Mouse (Mus musculus): ENCODE measurements at regions not wholly inside any gene's neighbourhood (a gene's known extent, or its start where the extent isn't known, plus 50 kb on each side); places are given as distances from the start of the nearest gene placed in this dataset.

DNA sequence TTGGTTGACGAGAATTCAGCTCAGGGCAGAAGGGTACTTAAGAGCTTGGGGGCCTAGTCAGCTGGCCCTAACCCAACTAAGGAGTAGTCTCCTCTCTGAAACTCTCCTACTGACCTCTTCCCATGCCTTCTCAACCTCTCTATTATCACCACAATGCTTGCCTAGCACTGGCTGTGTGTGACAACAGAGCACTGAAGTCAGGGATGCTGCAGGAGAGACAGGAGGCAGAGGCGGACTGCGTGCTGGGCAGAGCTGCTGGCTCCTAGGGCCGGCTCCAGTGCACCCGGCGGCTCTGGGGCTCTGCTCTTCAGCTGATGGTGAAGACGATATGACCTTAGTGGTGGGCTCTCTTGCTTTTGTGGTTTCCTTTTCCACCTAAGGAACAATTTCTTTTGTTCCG, 72.6 kb downstream of the Zfp36l2 start:
- H3K9ac ChIP-seq: no peak overlapping the region
- ATAC-seq (ENCODE audit: borderline replicate concordance, extremely low read depth, low FRiP score, low TSS enrichment): no peak
- peaks cover 47% of the 10 kb centered on the region for H3K4me1 ChIP-seq

DNA sequence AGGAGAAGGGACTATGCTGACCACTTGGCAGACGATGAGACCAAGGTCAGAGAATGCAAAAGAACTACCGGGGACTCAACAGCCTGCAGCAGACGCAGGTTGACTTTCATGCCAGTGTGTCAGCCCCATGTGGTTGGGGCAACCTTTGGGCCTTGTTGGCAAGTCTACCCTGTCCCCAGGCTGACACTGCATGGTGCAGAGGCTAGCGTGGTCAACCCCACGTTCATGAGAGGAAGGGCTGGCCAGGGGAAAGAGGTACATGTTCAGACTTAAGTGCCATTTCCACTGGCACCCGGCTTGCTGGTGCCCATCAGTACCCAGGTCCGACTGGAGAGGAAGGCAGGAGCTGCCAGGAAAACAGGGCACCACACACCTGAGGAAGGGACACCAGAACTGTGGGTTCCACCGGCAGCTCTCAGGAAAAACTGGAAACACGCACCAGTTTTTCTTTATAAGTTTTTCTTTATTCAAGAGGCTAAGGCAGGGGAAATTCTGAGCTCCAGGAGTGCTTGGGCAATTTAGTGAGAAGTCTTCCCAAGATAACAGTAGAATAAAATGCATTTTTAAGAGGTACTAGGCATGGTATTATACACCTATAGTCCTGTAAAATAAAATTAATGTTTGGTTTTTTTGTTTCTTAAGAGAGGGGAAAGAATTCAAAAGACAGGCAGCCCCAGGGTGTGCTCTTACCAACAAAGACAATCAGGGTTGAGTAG, 73.3 kb downstream of the Zfp36l2 start:
- 0 out of 2 replicates have a peak overlapping the region, but pooled peaks have one; percentile 16 for H3K27ac ChIP-seq
- WGBS: 59% methylated on average over 9 of the region's 9 CpGs
- no peak overlapping the region for H3K4me3 ChIP-seq
- ATAC-seq (ENCODE audit: borderline replicate concordance, extremely low read depth, low FRiP score, low TSS enrichment): no peak
- no peak overlapping the region for H3K4me2 ChIP-seq
- no peak overlapping the region for H3K9ac ChIP-seq
- H3K9me3 ChIP-seq: no peaks in the 10 kb centered on the region
- H3K4me1 ChIP-seq: peaks cover 47% of the 10 kb centered on the region
- H3K27me3 ChIP-seq: no peaks in the 10 kb centered on the region
- H3K36me3 ChIP-seq: no peaks in the 10 kb centered on the region

More for the DNA sequence above, 72.6 kb downstream of the Zfp36l2 start:
- Histone ChIP-seq H3K27ac (no peak overlapping the region), H3K4me3 (no peak overlapping the region), H3K27me3 (no peaks in the 10 kb centered on the region), H3K4me2 (no peak overlapping the region), H3K36me3 (no peaks in the 10 kb centered on the region), H3K9me3 (no peaks in the 10 kb centered on the region)
- 78% methylated on average over 8 of the region's 8 CpGs for WGBS

- no peaks in the 10 kb centered on the region for H3K9me3 ChIP-seq
- no peak overlapping the region for H3K9ac ChIP-seq
- no peaks in the 10 kb centered on the region for H3K27me3 ChIP-seq
- H3K4me2 ChIP-seq: no peak overlapping the region
- WGBS: 21% methylated on average over 8 of the region's 8 CpGs
- no peak overlapping the region for H3K4me3 ChIP-seq
- peak; percentile 66 for ATAC-seq (ENCODE audit: borderline replicate concordance, extremely low read depth, low FRiP score, low TSS enrichment)
- 0 out of 2 replicates have a peak overlapping the region, but pooled peaks have one; percentile 16 for H3K27ac ChIP-seq
- no peaks in the 10 kb centered on the region for H3K36me3 ChIP-seq
- peaks cover 47% of the 10 kb centered on the region for H3K4me1 ChIP-seq
Measured at GRCm38 (mm10) chr17:84113608-84114278, 74.0 kb downstream of the Zfp36l2 start.

GRCm38 (mm10) chr17:84112411-84113031, 75.2 kb downstream of the Zfp36l2 start:
- 36% methylated on average over 6 of the region's 6 CpGs for WGBS
- Histone ChIP-seq H3K4me3 (no peak overlapping the region), H3K4me1 (peaks cover 43% of the 10 kb centered on the region), H3K27me3 (no peaks in the 10 kb centered on the region), H3K4me2 (no peak overlapping the region), H3K36me3 (no peaks in the 10 kb centered on the region), H3K27ac (peak overlapping the region; percentile 69), H3K9ac (no peak overlapping the region), H3K9me3 (no peaks in the 10 kb centered on the region)
- ATAC-seq (ENCODE audit: borderline replicate concordance, extremely low read depth, low FRiP score, low TSS enrichment): peak; percentile 50; the same call in 1 of the 2 replicates

DNA sequence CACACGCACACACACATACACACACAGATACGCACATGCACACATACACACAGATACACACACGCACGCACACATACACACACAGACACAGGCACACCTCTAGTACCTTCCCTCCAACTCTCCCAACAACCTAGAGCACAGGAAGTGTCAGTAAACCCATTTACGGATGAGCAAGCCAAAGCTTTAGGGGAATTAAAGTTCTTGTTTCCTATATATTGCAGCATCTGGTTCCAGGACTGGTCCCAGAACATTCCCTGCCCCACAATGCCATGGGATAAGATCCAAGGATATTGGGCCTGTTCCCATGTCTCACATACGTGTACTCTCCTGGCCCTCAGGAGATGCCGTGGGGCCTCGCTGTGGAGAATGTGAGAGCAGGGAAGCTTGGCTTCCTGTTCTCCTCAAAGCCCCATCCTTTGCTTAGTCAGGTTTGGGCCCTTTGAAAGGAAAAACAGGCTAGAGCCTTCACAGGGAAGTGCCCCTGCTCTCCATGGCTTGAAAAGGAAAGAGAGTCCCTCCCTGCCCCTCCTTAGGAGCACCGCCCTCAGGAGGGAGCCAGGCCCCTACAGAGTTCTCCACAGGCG, 75.9 kb downstream of the Zfp36l2 start:
- H3K36me3 ChIP-seq: no peaks in the 10 kb centered on the region
- no peak overlapping the region for H3K4me3 ChIP-seq
- ATAC-seq (ENCODE audit: borderline replicate concordance, extremely low read depth, low FRiP score, low TSS enrichment): peak; percentile 36; the same call in 1 of the 2 replicates
- WGBS: 69% methylated on average over 10 of the region's 10 CpGs
- no peak overlapping the region for H3K9ac ChIP-seq
- H3K27ac ChIP-seq: peak overlapping the region; percentile 69
- H3K27me3 ChIP-seq: no peaks in the 10 kb centered on the region
- no peak overlapping the region for H3K4me2 ChIP-seq
- H3K9me3 ChIP-seq: no peaks in the 10 kb centered on the region
- H3K4me1 ChIP-seq: peaks cover 46% of the 10 kb centered on the region

DNA sequence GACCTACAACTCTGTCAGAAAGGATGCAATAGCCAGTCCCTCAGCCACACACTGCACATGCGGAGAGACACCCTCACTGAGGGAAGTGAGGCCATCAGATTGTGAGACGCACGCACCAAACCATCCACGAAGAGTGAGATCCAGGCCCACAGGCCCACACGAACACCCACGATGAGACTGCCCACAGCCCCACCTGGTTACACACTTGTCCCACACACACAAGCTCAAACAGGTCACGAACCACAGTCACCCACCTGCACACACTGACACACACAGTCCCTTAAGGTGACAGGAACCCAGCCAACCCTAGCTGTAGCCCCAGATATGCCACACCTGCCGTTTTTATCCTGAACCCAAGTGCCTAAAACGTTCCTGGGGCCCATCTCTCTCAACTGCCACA, 76.8 kb downstream of the Zfp36l2 start:
- no peak for ATAC-seq (ENCODE audit: borderline replicate concordance, extremely low read depth, low FRiP score, low TSS enrichment)

GRCm38 (mm10) chr17:84110000-84110695, 77.6 kb downstream of the Zfp36l2 start:
- 0 out of 2 replicates have a peak overlapping the region, but pooled peaks have one; percentile 6 for H3K27ac ChIP-seq
- ATAC-seq (ENCODE audit: borderline replicate concordance, extremely low read depth, low FRiP score, low TSS enrichment): no peak
- no peak overlapping the region for H3K9ac ChIP-seq
- peaks cover 42% of the 10 kb centered on the region for H3K4me1 ChIP-seq
- 50% methylated on average over 9 of the region's 9 CpGs for WGBS
- H3K36me3 ChIP-seq: no peaks in the 10 kb centered on the region
- no peak overlapping the region for H3K4me2 ChIP-seq
- H3K9me3 ChIP-seq: no peaks in the 10 kb centered on the region
- H3K4me3 ChIP-seq: no peak overlapping the region
- no peaks in the 10 kb centered on the region for H3K27me3 ChIP-seq

More for the DNA sequence above, 76.8 kb downstream of the Zfp36l2 start:
- H3K9ac ChIP-seq: no peak overlapping the region
- no peaks in the 10 kb centered on the region for H3K9me3 ChIP-seq
- peaks cover 47% of the 10 kb centered on the region for H3K4me1 ChIP-seq
- no peak overlapping the region for H3K4me2 ChIP-seq
- no peaks in the 10 kb centered on the region for H3K27me3 ChIP-seq
- 75% methylated on average over 9 of the region's 9 CpGs for WGBS
- no peaks in the 10 kb centered on the region for H3K36me3 ChIP-seq
- 0 out of 2 replicates have a peak overlapping the region, but pooled peaks have one; percentile 6 for H3K27ac ChIP-seq
- H3K4me3 ChIP-seq: no peak overlapping the region

DNA sequence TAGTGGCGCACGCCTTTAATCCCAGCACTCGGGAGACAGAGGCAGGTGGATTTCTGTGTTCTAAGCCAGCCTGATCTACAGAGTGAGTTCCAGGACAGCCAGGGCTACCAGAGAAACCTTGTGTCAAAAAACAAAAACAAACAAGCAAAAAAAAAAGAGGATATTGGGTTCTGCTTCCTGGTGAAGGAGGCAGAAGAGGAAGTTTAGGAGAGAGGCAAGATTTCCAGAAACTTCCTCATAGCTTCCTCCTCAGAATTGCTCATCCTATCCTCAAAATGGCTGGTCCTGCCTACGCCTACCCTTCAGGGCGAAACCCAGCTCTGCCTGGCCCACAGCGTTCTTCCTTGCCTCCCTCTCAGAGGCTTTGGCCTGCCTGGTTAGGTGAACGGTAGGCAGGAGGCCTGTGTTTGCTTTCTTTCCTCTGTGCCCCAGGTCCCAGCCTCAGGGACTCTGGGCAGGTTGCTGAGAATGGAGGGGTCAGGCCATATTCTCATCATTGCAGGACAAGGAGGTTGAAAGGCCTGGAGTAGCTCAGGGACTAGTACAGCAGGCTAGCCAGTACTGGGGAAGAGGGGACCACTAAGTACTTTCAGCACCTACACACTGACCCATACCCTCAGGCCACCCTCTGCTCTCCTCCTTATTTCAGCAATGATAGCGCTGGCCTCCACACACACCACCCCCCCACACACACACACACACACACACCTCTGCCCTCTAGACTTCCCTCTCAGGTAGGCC, 79.6 kb downstream of the Zfp36l2 start:
- Histone ChIP-seq H3K27ac (no peak overlapping the region), H3K4me2 (no peak overlapping the region), H3K27me3 (no peaks in the 10 kb centered on the region), H3K9ac (no peak overlapping the region), H3K9me3 (no peaks in the 10 kb centered on the region), H3K4me1 (peaks cover 41% of the 10 kb centered on the region), H3K36me3 (no peaks in the 10 kb centered on the region), H3K4me3 (no peak overlapping the region)
- WGBS: 74% methylated on average over 8 of the region's 8 CpGs
- no peak for ATAC-seq (ENCODE audit: borderline replicate concordance, extremely low read depth, low FRiP score, low TSS enrichment)

- no peak for ATAC-seq (ENCODE audit: borderline replicate concordance, extremely low read depth, low FRiP score, low TSS enrichment)
- Histone ChIP-seq H3K36me3 (no peaks in the 10 kb centered on the region), H3K9me3 (no peaks in the 10 kb centered on the region), H3K9ac (no peak overlapping the region), H3K4me1 (peaks cover 38% of the 10 kb centered on the region), H3K27me3 (no peaks in the 10 kb centered on the region), H3K4me2 (no peak overlapping the region), H3K27ac (no peak overlapping the region), H3K4me3 (no peak overlapping the region)
- 65% methylated on average over 3 of the region's 3 CpGs for WGBS
Measured at GRCm38 (mm10) chr17:84107497-84107896, 80.2 kb downstream of the Zfp36l2 start.

GRCm38 (mm10) chr17:84104242-84104641, 83.5 kb downstream of the Zfp36l2 start:
- Histone ChIP-seq H3K9me3 (no peaks in the 10 kb centered on the region), H3K4me2 (no peak overlapping the region), H3K4me3 (no peak overlapping the region), H3K36me3 (no peaks in the 10 kb centered on the region), H3K9ac (no peak overlapping the region), H3K27me3 (no peaks in the 10 kb centered on the region), H3K27ac (peak overlapping the region; percentile 21; the same call in 1 of the 2 replicates), H3K4me1 (peaks cover 44% of the 10 kb centered on the region)
- ATAC-seq (ENCODE audit: borderline replicate concordance, extremely low read depth, low FRiP score, low TSS enrichment): no peak
- WGBS: 34% methylated on average over 7 of the region's 7 CpGs

DNA sequence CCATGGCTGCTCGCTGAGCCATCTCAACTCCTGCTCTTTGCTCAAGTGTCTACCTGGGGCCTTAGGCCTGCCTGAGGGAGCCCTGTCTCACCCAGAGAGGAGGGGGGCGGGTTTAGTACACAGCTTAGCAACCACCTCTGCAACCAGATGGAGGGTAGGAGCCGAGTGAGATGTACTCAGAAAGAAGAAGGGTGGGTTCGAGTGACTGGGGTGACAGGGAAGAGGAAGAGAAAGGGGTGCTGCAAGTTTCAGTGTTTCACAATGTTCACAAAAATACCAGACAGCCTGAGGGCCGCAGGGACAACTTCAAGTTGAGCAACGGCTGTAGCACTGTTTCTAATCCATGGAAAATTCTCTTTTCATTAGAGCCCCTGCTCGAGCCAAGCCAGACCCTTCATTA, 84.4 kb downstream of the Zfp36l2 start:
- no peak overlapping the region for H3K9ac ChIP-seq
- H3K36me3 ChIP-seq: no peaks in the 10 kb centered on the region
- ATAC-seq (ENCODE audit: borderline replicate concordance, extremely low read depth, low FRiP score, low TSS enrichment): no peak
- no peak overlapping the region for H3K4me3 ChIP-seq
- H3K9me3 ChIP-seq: no peaks in the 10 kb centered on the region
- no peak overlapping the region for H3K4me2 ChIP-seq
- WGBS: 60% methylated on average over 7 of the region's 7 CpGs
- peaks cover 44% of the 10 kb centered on the region for H3K4me1 ChIP-seq
- H3K27me3 ChIP-seq: no peaks in the 10 kb centered on the region
- H3K27ac ChIP-seq: 0 out of 2 replicates have a peak overlapping the region, but pooled peaks have one; percentile 21
